Mouse (Mus musculus): ENCODE data around the gene Cacng4.

The Cacng4 gene

GRCm38 (mm10) chr11:107794547-107795269, at the start of gene Cacng4:
Cacng4 (minus strand) TSS chr11:107794557.
- 10% methylated on average over 53 of the region's 73 CpGs for WGBS

GRCm38 (mm10) chr11:107833351-107834040, 39.1 kb upstream of the Cacng4 start:
- WGBS, result 76% methylated on average over 7 of the region's 7 CpGs

- 70% methylated on average over 5 of the region's 5 CpGs for WGBS
These were observed 22.8 kb upstream of the Cacng4 start for GRCm38 (mm10) chr11:107817196-107817595.

- WGBS, result 20% methylated on average over 21 of the region's 21 CpGs
These were observed 18.7 kb upstream of the Cacng4 start for GRCm38 (mm10) chr11:107812941-107813648.

- 60% methylated on average over 4 of the region's 4 CpGs for WGBS
These were observed 18.1 kb upstream of the Cacng4 start for GRCm38 (mm10) chr11:107812429-107812828.

- WGBS, result 76% methylated on average over 8 of the region's 8 CpGs
These were observed 14.2 kb upstream of the Cacng4 start for GRCm38 (mm10) chr11:107808508-107808907.

- WGBS, result 53% methylated on average over 1 of the region's 1 CpGs
These were observed 11.7 kb upstream of the Cacng4 start for GRCm38 (mm10) chr11:107806058-107806457.

- 63% methylated on average over 3 of the region's 3 CpGs for WGBS
These were observed 7.6 kb upstream of the Cacng4 start for GRCm38 (mm10) chr11:107801946-107802345.

GRCm38 (mm10) chr11:107799331-107799730, 5.0 kb upstream of the Cacng4 start:
- WGBS, result 11% methylated on average over 9 of the region's 9 CpGs

GRCm38 (mm10) chr11:107796346-107796745, 2.0 kb upstream of the Cacng4 start:
- WGBS, result 47% methylated on average over 7 of the region's 7 CpGs

- 26% methylated on average over 9 of the region's 9 CpGs for WGBS
These were observed 1.2 kb upstream of the Cacng4 start for GRCm38 (mm10) chr11:107795384-107796035.

GRCm38 (mm10) chr11:107794103-107794493, 259 bp downstream of the Cacng4 start:
- WGBS, result 1% methylated on average over 36 of the region's 41 CpGs

GRCm38 (mm10) chr11:107793200-107794102, 906 bp downstream of the Cacng4 start:
- 1% methylated on average over 64 of the region's 64 CpGs for WGBS

- WGBS, result 23% methylated on average over 9 of the region's 9 CpGs
These were observed 2.2 kb downstream of the Cacng4 start for GRCm38 (mm10) chr11:107792136-107792535.

GRCm38 (mm10) chr11:107785761-107786160, 8.6 kb downstream of the Cacng4 start:
- WGBS, result 70% methylated on average over 3 of the region's 3 CpGs

GRCm38 (mm10) chr11:107785288-107785687, 9.1 kb downstream of the Cacng4 start:
- WGBS, result 80% methylated on average over 1 of the region's 1 CpGs

GRCm38 (mm10) chr11:107783861-107784754, 10.2 kb downstream of the Cacng4 start:
- WGBS, result 67% methylated on average over 8 of the region's 8 CpGs

GRCm38 (mm10) chr11:107782591-107782990, 11.8 kb downstream of the Cacng4 start:
- whole genome bisulfite sequencing, result 40% methylated on average over 5 of the region's 5 CpGs

- 75% methylated on average over 9 of the region's 9 CpGs for WGBS
These were observed 15.5 kb downstream of the Cacng4 start for GRCm38 (mm10) chr11:107778859-107779258.

GRCm38 (mm10) chr11:107777487-107777886, 16.9 kb downstream of the Cacng4 start:
- 57% methylated on average over 12 of the region's 12 CpGs for WGBS

Measured in cerebral cortex, adult 2 months (tissue).